Mouse (Mus musculus): ENCODE measurements at regions not wholly inside any gene's neighbourhood (a gene's known extent, or its start where the extent isn't known, plus 50 kb on each side); places are given as distances from the start of the nearest gene placed in this dataset.

- TF ChIP-seq CTCF (IDR thresholded peaks at IDR 0.05; ENCODE audit: low read depth): no peak
- TF ChIP-seq EP300 (optimal IDR thresholded peaks at IDR 0.05): no peak
Measured at GRCm38 (mm10) chr15:59786706-59787425, 229.5 kb downstream of the 4933412E24Rik start.

Measured in stomach, postnatal 0 days (tissue).